Mouse (Mus musculus): Measurements from ENCODE around the gene 0610010K14Rik.

0610010K14Rik gene

GRCm38 (mm10) chr11:70265819-70266218 is 28.1 kb upstream of the 0610010K14Rik start:
- Histone ChIP-seq H3K9me3 (ENCODE audit: low read length) (no peaks in the 10 kb centered on the region), H3K36me3 (ENCODE audit: insufficient read depth, low read length) (no peaks in the 10 kb centered on the region), H3K27me3 (ENCODE audit: insufficient read depth, low read length) (no peaks in the 10 kb centered on the region; the same call in 1 of the 2 replicates), H3K4me3 (replicated peaks; ENCODE audit: low read length) (no peak overlapping the region), H3K4me1 (replicated peaks; ENCODE audit: low read depth, low read length) (no peaks in the 10 kb centered on the region)
- TF ChIP-seq CTCF (conservative IDR thresholded peaks at IDR 0.05; ENCODE audit: low read length) (no peak), NANOG (IDR thresholded peaks at IDR 0.05; ENCODE audit: borderline replicate concordance, low read length) (no peak), POU5F1 (IDR thresholded peaks at IDR 0.05; ENCODE audit: borderline replicate concordance, low read length) (no peak)

DNA sequence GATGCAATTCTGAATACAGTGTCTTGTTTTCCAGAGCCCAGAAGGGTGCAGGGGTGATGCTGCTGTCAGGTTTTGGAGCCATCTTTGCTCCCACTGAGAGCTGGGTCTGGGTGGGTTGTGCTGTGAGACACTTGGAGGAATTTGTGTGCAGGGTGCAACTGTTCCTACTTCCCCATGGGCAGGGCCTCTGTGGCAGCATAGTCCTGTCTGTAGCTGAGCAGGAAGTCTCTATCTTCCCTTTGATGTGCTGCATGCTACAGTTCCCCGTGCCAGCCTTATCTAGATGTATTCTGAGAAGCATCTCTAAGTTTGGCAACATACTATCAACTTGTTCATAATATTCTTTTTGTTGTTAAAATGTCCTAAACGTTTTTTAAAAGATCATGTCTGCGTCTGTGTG is 27.5 kb upstream of the 0610010K14Rik start:
- Histone ChIP-seq H3K36me3 (ENCODE audit: insufficient read depth, low read length) (no peaks in the 10 kb centered on the region), H3K27me3 (ENCODE audit: insufficient read depth, low read length) (no peaks in the 10 kb centered on the region; the same call in 1 of the 2 replicates), H3K4me3 (replicated peaks; ENCODE audit: low read length) (no peak overlapping the region), H3K4me1 (replicated peaks; ENCODE audit: low read depth, low read length) (no peaks in the 10 kb centered on the region), H3K9me3 (ENCODE audit: low read length) (no peaks in the 10 kb centered on the region)
- TF ChIP-seq POU5F1 (IDR thresholded peaks at IDR 0.05; ENCODE audit: borderline replicate concordance, low read length) (no peak), CTCF (conservative IDR thresholded peaks at IDR 0.05; ENCODE audit: low read length) (no peak), NANOG (IDR thresholded peaks at IDR 0.05; ENCODE audit: borderline replicate concordance, low read length) (no peak)

GRCm38 (mm10) chr11:70259035-70259434 is 21.3 kb upstream of the 0610010K14Rik start:
- TF ChIP-seq NANOG (IDR thresholded peaks at IDR 0.05; ENCODE audit: borderline replicate concordance, low read length): no peak
- no peak for TF ChIP-seq POU5F1 (IDR thresholded peaks at IDR 0.05; ENCODE audit: borderline replicate concordance, low read length)
- TF ChIP-seq CTCF (conservative IDR thresholded peaks at IDR 0.05; ENCODE audit: low read length): no peak

DNA sequence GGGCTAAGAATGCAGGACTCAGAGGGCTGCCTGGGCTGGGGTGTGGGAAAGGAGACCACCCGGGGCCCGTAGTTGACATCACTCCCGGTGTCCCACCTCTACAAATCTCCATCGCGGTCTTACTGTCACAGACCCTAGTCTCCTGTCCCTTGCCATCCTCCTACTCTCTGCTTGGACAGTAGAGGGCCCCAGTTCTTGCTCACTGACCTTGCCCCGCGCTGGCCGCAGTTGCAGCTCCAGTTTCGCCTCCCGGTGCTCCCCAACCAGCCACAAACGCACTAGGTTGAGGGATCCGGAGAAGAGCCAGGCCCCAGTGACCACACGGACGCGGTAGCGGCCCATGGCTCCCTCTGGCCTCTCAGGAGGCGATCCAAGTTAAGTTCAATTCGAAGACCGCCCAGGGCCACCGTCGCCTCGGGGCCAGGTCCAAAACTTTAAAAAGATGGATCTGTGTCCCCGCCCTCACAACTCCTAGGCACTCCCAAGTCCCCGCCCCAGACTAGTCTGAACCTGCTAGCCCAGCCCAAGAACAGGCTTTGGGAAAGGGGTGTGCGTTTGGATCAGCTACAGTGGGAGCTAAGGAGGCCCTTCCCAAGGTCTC is 17.3 kb upstream of the 0610010K14Rik start, which contains the start of gene Alox12:
Alox12 (minus strand) TSS at position 423 of the 601 bp plus-strand sequence.
- Histone ChIP-seq H3K9me3 (ENCODE audit: low read length) (no peaks in the 10 kb centered on the region), H3K36me3 (ENCODE audit: insufficient read depth, low read length) (no peaks in the 10 kb centered on the region), H3K4me3 (replicated peaks; ENCODE audit: low read length) (peak within 1 kb of the TSS; percentile 70), H3K27me3 (ENCODE audit: insufficient read depth, low read length) (peaks cover 73% of the 10 kb centered on the region), H3K4me1 (replicated peaks; ENCODE audit: low read depth, low read length) (peaks cover 26% of the 10 kb centered on the region)
- TF ChIP-seq NANOG (IDR thresholded peaks at IDR 0.05; ENCODE audit: borderline replicate concordance, low read length): no peak
- no peak for TF ChIP-seq CTCF (conservative IDR thresholded peaks at IDR 0.05; ENCODE audit: low read length)
- no peak for TF ChIP-seq POU5F1 (IDR thresholded peaks at IDR 0.05; ENCODE audit: borderline replicate concordance, low read length)

More at GRCm38 (mm10) chr11:70259035-70259434, 21.3 kb upstream of the 0610010K14Rik start:
- H3K36me3 ChIP-seq (ENCODE audit: insufficient read depth, low read length): no peaks in the 10 kb centered on the region
- peaks cover 33% of the 10 kb centered on the region for H3K27me3 ChIP-seq (ENCODE audit: insufficient read depth, low read length)
- peaks cover 19% of the 10 kb centered on the region for H3K4me1 ChIP-seq (replicated peaks; ENCODE audit: low read depth, low read length)
- H3K9me3 ChIP-seq (ENCODE audit: low read length): no peaks in the 10 kb centered on the region
- H3K4me3 ChIP-seq (replicated peaks; ENCODE audit: low read length): no peak overlapping the region

- Histone ChIP-seq H3K36me3 (ENCODE audit: insufficient read depth, low read length) (no peaks in the 10 kb centered on the region), H3K27me3 (ENCODE audit: insufficient read depth, low read length) (peaks cover 75% of the 10 kb centered on the region), H3K4me3 (replicated peaks; ENCODE audit: low read length) (peak overlapping the region; percentile 70), H3K9me3 (ENCODE audit: low read length) (no peaks in the 10 kb centered on the region), H3K4me1 (replicated peaks; ENCODE audit: low read depth, low read length) (peaks cover 26% of the 10 kb centered on the region)
- TF ChIP-seq POU5F1 (IDR thresholded peaks at IDR 0.05; ENCODE audit: borderline replicate concordance, low read length) (no peak), NANOG (IDR thresholded peaks at IDR 0.05; ENCODE audit: borderline replicate concordance, low read length) (no peak), CTCF (conservative IDR thresholded peaks at IDR 0.05; ENCODE audit: low read length) (no peak)
Observed at GRCm38 (mm10) chr11:70254337-70254736, 16.6 kb upstream of the 0610010K14Rik start.

GRCm38 (mm10) chr11:70251853-70252252 is 14.1 kb upstream of the 0610010K14Rik start:
- H3K36me3 ChIP-seq (ENCODE audit: insufficient read depth, low read length): no peaks in the 10 kb centered on the region
- no peak overlapping the region for H3K4me3 ChIP-seq (replicated peaks; ENCODE audit: low read length)
- H3K27me3 ChIP-seq (ENCODE audit: insufficient read depth, low read length): peaks cover 64% of the 10 kb centered on the region
- peaks cover 32% of the 10 kb centered on the region for H3K4me1 ChIP-seq (replicated peaks; ENCODE audit: low read depth, low read length)
- TF ChIP-seq CTCF (conservative IDR thresholded peaks at IDR 0.05; ENCODE audit: low read length) (no peak), POU5F1 (IDR thresholded peaks at IDR 0.05; ENCODE audit: borderline replicate concordance, low read length) (no peak), NANOG (IDR thresholded peaks at IDR 0.05; ENCODE audit: borderline replicate concordance, low read length) (no peak)
- no peaks in the 10 kb centered on the region for H3K9me3 ChIP-seq (ENCODE audit: low read length)

DNA sequence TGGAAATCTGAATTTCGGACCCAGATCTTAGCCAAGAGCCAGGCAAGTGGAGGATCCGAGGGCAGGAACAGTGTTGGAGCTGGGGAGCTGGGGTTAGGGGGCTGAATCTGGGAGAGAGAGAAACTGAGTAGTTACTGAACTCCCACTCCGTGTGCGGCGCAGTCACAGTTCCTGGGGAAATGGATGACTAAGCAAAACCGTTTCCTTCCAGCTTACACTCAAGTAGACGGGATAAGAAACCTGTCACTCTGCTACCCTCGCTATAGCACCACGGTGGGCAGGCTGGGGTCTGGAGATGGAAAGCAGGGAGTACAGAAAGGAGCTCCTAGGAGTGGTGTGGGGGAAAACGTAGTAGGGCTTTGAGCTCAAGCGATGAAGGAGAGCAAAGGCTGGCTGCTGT is 12.4 kb upstream of the 0610010K14Rik start:
- no peaks in the 10 kb centered on the region for H3K36me3 ChIP-seq (ENCODE audit: insufficient read depth, low read length)
- H3K27me3 ChIP-seq (ENCODE audit: insufficient read depth, low read length): peaks cover 57% of the 10 kb centered on the region
- H3K4me3 ChIP-seq (replicated peaks; ENCODE audit: low read length): no peak overlapping the region
- TF ChIP-seq POU5F1 (IDR thresholded peaks at IDR 0.05; ENCODE audit: borderline replicate concordance, low read length): no peak
- no peak for TF ChIP-seq CTCF (conservative IDR thresholded peaks at IDR 0.05; ENCODE audit: low read length)
- TF ChIP-seq NANOG (IDR thresholded peaks at IDR 0.05; ENCODE audit: borderline replicate concordance, low read length): no peak
- peaks cover 40% of the 10 kb centered on the region for H3K4me1 ChIP-seq (replicated peaks; ENCODE audit: low read depth, low read length)
- no peaks in the 10 kb centered on the region for H3K9me3 ChIP-seq (ENCODE audit: low read length)

GRCm38 (mm10) chr11:70247136-70247845 is 9.6 kb upstream of the 0610010K14Rik start:
- no peak overlapping the region for H3K4me3 ChIP-seq (replicated peaks; ENCODE audit: low read length)
- TF ChIP-seq POU5F1 (IDR thresholded peaks at IDR 0.05; ENCODE audit: borderline replicate concordance, low read length): no peak
- TF ChIP-seq NANOG (IDR thresholded peaks at IDR 0.05; ENCODE audit: borderline replicate concordance, low read length): no peak
- peak; percentile 90 for TF ChIP-seq CTCF (conservative IDR thresholded peaks at IDR 0.05; ENCODE audit: low read length)
- H3K4me1 ChIP-seq (replicated peaks; ENCODE audit: low read depth, low read length): peaks cover 27% of the 10 kb centered on the region
- H3K36me3 ChIP-seq (ENCODE audit: insufficient read depth, low read length): no peaks in the 10 kb centered on the region
- no peaks in the 10 kb centered on the region for H3K9me3 ChIP-seq (ENCODE audit: low read length)
- peaks cover 29% of the 10 kb centered on the region for H3K27me3 ChIP-seq (ENCODE audit: insufficient read depth, low read length)

Data from E14TG2a.4 (cell line).